Mouse (Mus musculus): ENCODE data around the gene Caml. TPM values are rescaled to one million over a fixed set of nuclear protein-coding genes. Genes with fewer than 3 reads are reported as not detected.
"Not testable (repeated sequence)": the region's sequence is repeated elsewhere in the genome, so short reads cannot be mapped to it uniquely, and the experiment has no call there.

Caml gene
- total RNA-seq, 1 experiment from 2014 or later, result 63.5 TPM

DNA sequence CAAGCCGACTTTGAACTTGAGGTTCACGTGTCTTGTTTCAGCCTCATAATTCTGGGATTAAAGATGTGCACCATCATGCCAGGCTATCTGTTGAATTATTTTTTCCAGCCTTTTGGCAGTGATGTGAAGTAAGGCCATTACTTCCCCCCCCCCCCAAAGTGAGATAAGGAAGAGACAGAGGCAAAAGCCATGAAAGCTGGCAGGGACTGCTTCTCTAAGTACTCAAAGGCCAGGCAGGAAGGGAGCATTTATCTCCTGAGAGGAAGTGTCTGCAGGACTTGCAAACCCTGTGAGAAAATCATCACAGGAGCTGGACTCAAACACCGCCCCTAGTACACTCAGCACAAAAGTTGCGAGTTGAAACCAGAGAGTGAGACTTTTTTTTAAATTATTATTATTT is 3.5 kb upstream of the Caml start:
- no peak for ATAC-seq (replicated peaks; ENCODE audit: low read depth, poor library complexity, severe bottlenecking)

DNA sequence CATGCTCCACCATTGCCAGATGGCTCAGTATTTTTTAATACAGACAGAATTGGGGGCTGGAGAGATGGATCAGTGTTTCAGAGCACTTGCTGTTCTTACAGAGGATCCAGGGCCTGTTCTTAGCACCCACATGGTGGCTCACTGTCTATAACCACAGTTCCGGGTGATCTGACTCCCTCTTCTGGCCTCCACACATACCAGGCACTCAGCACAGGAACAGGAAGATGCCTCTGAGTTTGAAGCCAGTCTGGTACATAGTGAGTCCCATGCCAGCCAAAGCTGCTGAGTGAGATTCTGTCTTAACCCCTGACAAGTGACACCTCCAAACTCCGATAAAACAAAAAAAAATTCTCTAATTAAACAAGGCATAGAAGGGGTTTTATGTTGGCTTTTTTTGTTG is 2.5 kb upstream of the Caml start:
- no peak for ATAC-seq (replicated peaks; ENCODE audit: low read depth, poor library complexity, severe bottlenecking)

DNA sequence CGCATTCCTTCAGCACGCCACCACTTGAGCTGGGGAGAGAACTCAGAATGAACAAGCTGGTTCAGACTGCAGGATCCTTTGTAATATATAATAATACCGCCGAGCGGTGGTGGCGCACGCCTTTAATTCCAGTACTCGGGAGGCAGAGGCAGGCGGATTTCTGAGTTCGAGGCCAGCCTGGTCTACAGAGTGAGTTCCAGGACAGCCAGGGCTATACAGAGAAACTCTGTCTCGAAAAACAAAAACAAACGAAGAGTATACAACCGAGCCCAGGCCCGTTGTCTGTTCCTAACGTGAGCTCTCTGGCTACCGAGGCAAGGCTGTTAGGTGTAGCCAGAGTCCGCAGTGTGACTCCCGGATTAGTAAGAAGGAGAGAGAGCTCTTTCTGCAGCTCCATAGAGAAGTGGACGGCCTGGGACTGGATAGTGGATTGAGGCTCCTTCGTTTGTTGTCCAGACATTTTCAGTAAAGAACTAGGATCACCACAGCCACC is 603 bp upstream of the Caml start:
- ATAC-seq (replicated peaks; ENCODE audit: low read depth, poor library complexity, severe bottlenecking), result not testable (repeated sequence)

DNA sequence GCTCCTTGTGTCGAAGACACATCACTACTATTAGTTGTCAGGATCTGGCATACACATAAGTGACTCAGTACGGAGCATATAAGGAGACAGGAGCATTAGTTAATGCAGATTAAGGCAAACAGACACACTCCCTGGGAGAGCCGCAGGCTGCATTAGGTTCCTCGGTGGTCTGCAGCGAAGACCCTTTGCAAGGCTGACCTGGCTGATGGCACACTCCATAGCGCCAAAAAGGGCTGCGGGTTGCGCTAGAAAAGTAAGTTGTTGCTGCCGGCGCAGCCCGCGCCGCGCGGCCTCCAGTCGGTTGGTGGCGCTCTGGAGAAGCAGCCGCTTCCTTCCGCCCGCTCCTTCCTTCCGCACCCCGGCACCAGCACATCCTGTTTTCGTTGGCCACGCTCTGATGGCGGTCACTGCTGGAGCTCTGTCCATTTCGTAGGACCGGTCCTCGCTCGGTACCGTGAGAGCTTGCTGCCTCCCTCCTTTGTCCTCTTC is 11.9 kb downstream of the Caml start, which contains the start of gene Ddx46:
TSS of gene Ddx46 (plus strand) at position 389 of the 489 bp plus-strand sequence.
- peak; percentile 99 for ATAC-seq (replicated peaks; ENCODE audit: low read depth, poor library complexity, severe bottlenecking)

DNA sequence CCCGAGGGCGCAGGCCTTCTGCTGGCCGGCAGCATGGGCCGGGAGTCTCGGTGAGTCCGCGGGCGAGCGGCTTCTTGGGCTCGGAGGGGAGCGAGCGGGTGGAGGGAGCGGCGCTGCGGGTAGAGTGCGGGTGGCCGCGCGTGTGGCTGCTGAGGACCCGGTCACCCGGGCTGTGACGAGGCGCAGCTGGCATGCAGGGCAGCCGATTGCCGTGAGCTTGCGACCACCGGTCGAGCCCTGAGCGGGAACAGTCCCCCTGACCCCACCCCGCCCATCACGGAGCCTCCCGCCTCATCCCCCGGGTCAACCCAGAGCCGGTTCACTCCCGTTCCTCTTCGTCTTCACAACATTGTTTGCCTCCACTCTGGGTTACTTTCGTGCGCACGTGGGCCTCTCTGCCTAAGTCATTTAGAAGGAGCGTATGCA is 12.4 kb downstream of the Caml start:
- no peak; the same call in 1 of the 2 replicates for ATAC-seq (replicated peaks; ENCODE audit: low read depth, poor library complexity, severe bottlenecking)

DNA sequence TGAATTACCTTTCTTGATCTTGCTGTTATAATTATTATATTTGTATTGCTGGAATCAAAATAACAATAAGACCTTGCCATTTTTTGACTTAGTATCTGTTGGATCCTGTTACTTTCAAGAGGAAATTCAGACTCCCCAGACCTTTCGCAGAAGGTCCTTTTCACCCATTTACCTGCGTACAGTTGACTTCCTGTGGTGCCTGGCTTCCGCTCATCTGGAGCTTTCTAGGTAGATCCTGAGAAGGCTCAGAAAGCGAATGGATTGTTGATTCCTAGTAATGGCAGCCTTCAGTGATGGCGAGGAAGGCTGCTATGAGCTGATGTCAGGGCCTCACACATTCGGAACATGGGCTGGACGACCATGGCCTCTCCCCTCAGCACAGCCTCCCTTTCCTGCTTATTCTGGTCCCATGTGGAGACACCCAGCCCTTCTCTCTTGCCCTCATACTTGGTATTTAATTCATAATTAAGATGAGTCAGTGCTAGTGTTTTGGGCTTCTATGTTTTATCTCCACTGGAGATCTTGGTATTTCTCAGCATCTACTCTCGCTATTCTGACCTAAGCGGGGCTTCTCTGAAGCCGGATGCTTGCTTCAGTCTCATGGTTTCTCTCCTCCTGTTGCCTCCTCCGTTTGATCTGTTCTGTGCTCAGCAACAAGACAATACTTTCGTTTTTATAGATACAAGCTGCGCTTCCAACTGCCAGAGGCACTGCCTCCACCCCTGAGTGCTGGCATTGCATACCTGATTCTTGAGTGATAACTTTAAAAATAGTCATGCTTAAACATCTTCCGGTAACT is 13.6 kb downstream of the Caml start:
- ATAC-seq (replicated peaks; ENCODE audit: low read depth, poor library complexity, severe bottlenecking), result no peak

DNA sequence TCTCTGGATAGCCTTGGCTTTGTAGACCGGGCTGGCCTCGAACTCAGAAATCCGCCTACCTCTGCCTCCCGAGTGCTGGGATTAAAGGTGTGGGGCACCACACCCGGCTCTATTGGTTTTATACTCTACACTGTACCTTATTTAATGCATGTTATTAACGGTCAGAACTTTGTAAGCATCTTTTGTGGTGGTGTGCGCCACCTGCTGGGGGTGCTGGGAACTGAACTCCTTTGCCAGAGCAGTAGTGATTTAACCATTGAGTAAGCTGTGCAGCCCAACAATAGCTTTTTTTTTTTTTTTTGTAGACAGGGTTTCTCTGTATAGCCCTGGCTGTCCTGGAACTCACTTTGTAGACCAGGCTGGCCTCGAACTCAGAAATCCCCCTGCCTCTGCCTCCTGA is 17.7 kb downstream of the Caml start:
- peak; percentile 88 for ATAC-seq (replicated peaks; ENCODE audit: low read depth, poor library complexity, severe bottlenecking)

DNA sequence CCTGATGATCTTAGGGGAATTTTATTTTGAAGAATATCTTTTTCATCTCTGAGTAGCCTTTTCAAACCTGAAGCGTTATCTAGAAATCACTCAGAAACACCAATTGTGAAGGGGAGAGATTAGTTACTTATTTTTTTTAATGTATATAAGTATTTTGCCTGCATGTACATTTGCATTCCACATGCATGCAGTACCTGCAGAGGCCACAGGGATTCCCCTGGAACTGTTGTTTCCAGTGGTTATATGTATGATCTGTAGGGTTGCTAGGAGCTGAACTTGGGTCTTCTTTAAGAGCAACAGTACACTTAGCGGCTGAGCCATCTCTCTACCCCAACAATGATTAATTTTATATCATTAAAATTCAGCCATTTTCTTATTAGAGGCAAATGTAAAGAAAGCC is 21.7 kb downstream of the Caml start:
- ATAC-seq (replicated peaks; ENCODE audit: low read depth, poor library complexity, severe bottlenecking), result peak; percentile 76

DNA sequence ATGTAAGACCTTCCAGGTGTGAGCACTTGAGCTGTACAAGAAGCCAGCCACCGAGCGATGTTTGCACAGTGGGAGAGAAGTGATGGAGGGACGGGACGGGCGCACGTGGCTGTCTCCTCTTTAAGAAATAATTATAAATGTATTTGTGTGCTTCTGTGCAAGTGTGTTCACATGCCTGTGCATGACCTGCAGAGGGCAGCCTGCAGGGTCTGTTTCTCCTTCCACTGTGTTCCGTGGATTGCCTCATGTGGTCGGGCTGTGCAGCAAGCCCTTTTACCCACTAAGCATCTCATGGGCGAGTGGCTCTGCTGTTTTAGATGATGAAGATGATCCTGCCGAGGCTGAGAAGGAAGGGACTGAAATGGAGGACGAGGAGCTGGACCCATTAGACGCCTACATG is 27.3 kb downstream of the Caml start:
- no peak for ATAC-seq (replicated peaks; ENCODE audit: low read depth, poor library complexity, severe bottlenecking)

DNA sequence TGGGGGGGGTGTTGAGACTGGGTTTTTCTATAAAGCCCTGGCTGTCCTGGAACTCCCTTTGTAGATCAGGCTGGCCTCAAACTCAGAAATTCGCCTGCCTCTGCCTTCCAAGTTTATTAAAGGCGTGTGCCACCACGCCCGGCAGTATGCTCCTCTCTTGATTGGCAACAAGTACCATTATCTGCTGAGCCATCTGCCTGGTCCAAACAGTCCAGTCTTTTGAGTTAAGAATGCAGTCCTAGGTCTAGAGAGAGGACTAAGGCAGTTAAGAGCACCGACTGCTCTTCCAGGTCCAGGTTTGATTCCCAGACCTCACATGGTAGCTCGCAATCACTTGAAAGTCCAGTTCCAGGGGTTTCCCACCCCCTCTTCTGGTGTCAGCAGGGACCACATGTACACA is 28.2 kb downstream of the Caml start:
- no peak for ATAC-seq (replicated peaks; ENCODE audit: low read depth, poor library complexity, severe bottlenecking)

DNA sequence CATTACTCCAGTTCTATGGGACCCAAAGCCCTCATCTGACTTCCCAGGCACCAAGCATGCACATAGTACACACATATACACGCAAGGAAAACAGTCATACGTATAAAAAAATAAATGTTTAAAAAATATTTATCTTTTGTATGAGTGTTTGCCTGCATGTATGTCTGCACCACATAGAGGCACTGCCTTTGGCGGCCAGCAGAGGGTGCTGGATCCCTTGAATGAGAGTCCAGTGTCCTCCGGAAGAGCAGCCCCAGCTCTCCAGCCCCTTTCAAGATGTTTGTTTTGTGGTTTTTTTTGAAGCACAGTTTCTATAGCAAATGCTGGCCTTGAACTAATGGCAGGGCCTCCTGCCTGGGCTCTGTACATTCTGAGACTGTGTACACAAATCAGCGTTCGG is 45.7 kb downstream of the Caml start:
- ATAC-seq (replicated peaks; ENCODE audit: low read depth, poor library complexity, severe bottlenecking), result 0 out of 2 replicates have a peak, but pooled peaks have one; percentile 42

DNA sequence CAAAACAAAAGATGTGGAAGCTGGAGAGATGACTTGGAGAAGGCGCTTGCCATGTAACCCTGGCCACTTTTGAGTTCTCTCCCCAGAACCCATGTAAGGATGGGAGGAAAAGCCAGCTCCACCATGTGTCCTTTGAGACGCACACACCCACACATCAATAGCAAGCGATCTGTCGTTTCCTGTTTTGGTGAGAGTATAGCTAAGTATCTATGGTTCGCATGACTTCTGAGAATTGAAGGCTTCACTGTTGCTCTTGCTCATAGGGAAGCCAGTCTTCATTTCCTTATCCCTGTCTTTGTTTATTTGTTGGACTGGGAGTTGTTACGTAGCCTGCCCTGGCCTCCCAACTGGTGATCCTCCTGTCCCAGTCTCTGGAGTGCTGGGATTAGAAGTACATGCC is 49.9 kb downstream of the Caml start:
- ATAC-seq (replicated peaks; ENCODE audit: low read depth, poor library complexity, severe bottlenecking), result no peak

DNA sequence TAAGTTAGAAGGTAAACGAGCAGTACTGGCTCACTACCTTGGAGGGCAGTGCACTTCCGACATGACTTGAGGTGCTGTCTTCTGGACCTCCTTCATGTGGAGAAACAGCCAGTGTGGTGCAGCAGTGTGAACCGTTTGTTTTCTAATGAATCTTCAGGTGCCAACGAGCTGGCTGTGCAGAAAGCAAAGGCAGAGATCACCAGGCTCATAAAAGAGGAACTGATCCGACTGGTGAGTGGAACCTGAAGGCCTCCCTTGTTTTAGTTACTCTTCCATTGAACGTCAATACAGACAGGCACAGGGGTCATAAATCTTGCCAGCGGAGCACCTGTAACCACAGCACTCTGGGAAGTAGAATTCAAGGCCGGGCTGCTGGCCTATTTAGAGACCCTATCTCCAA is 54.6 kb downstream of the Caml start:
- ATAC-seq (replicated peaks; ENCODE audit: low read depth, poor library complexity, severe bottlenecking), result no peak

Other genes starting within 250 kb of the Caml start
- not detected in 2 replicates for gene Slc34a1, start 224.8 kb upstream of the Caml start, total RNA-seq (2017)
- gene Pfn3, start 207.8 kb upstream of the Caml start, total RNA-seq (2017), result not detected in 2 replicates
- gene F12, start 196.2 kb upstream of the Caml start, total RNA-seq (2017), result not detected in 2 replicates
- gene Grk6, start 177.9 kb upstream of the Caml start, total RNA-seq (2017), result 68.9 and 84.5 TPM in 2 replicates
- gene Prr7, start 158.7 kb upstream of the Caml start, total RNA-seq (2017), result 0.27 TPM in 1 of 2 replicates, not detected in the other
- gene Dbn1, start 134.9 kb upstream of the Caml start, total RNA-seq (2017), result 1.1 and 5.3 TPM in 2 replicates
- 4.6 and 12.2 TPM in 2 replicates for gene Pdlim7, start 109.3 kb upstream of the Caml start, total RNA-seq (2017)
- gene Dok3, start 93.7 kb upstream of the Caml start, total RNA-seq (2017), result 8.3 and 9.6 TPM in 2 replicates
- gene Ddx41, start 86.3 kb upstream of the Caml start, total RNA-seq (2017), result 59.8 and 62.8 TPM in 2 replicates
- gene Fam193b, start 51.9 kb upstream of the Caml start, total RNA-seq (2017), result 18.4 and 28.0 TPM in 2 replicates
- gene Tmed9, start 49.3 kb upstream of the Caml start, total RNA-seq (2017), result 149 and 150 TPM in 2 replicates
- gene B4galt7, start 23.1 kb upstream of the Caml start, total RNA-seq (2017), result 13.3 and 14.2 TPM in 2 replicates
- 120 and 155 TPM in 2 replicates for gene Ddx46, start 12.0 kb downstream of the Caml start, total RNA-seq (2017)
- gene B230219D22Rik, start 70.1 kb downstream of the Caml start, total RNA-seq (2017), result 46.0 and 50.2 TPM in 2 replicates
- gene Txndc15, start 91.6 kb downstream of the Caml start, total RNA-seq (2017), result 29.9 and 31.4 TPM in 2 replicates
- gene Pcbd2, start 104.4 kb downstream of the Caml start, total RNA-seq (2017), result 11.1 and 21.6 TPM in 2 replicates
- 0.19 TPM in 1 of 2 replicates, not detected in the other for gene Catsper3, start 161.6 kb downstream of the Caml start, total RNA-seq (2017)
- not detected in 2 replicates for gene Pitx1, start 213.2 kb downstream of the Caml start, total RNA-seq (2017)

All from common myeloid progenitor, adult 5-6 weeks (primary cell).